Mouse (Mus musculus): ENCODE data around the gene Slc22a23. TPM values are rescaled to one million over a fixed set of nuclear protein-coding genes. Genes with fewer than 3 reads are reported as not detected.

Slc22a23 gene
- total RNA-seq, 1 experiment, result 5.9 TPM

GRCm38 (mm10) chr13:34226940-34227339 lies 118.0 kb downstream of the Slc22a23 start:
- in situ Hi-C loops (cut with MboI; ENCODE audit: low sequenced_read_pairs in 2 of 2, unreplicated experiment in 2 of 2), result no loop called here
- Histone ChIP-seq H3K9ac (ENCODE audit: insufficient read depth, low read depth, low read length, poor library complexity, severe bottlenecking) (no peak overlapping the region), H3K4me1 (ENCODE audit: control insufficient read depth in 2 of 2, insufficient read depth in 2 of 2, low read length in 2 of 2, poor library complexity in 1 of 2) (peaks cover 2 to 11% of the 10 kb centered on the region in 2 experiments; a peak in 3 of 4 replicates), H3K36me3 (ENCODE audit: control insufficient read depth, insufficient read depth, low read length, poor library complexity, severe bottlenecking) (no peaks in the 10 kb centered on the region), H3K9me3 (ENCODE audit: control insufficient read depth, insufficient read depth, low read depth, low read length) (no peaks in the 10 kb centered on the region), H3K4me3 (ENCODE audit: insufficient read depth in 1 of 2, low read depth in 1 of 2, low read length in 2 of 2, poor library complexity in 1 of 2, severe bottlenecking in 1 of 2) (no peak overlapping the region), H3K27ac (ENCODE audit: insufficient read depth, low read depth, low read length, poor library complexity, severe bottlenecking) (no peak overlapping the region)
- DNase-seq (ENCODE audit: low read depth, low spot score), result no peak
- TF ChIP-seq CHD2 (IDR thresholded peaks at IDR 0.05; ENCODE audit: low read depth, low read length) (no peak), MAFK (IDR thresholded peaks at IDR 0.05; ENCODE audit: insufficient read depth, low read depth, low read length) (no peak), ZC3H11A (IDR thresholded peaks at IDR 0.05; ENCODE audit: borderline replicate concordance, low read depth, low read length) (no peak), ZNF384 (IDR thresholded peaks at IDR 0.05; ENCODE audit: low read depth, low read length) (no peak), HCFC1 (IDR thresholded peaks at IDR 0.05; ENCODE audit: borderline replicate concordance, insufficient read depth, low read length) (no peak)

- in situ Hi-C loops (cut with MboI; ENCODE audit: low sequenced_read_pairs in 2 of 2, unreplicated experiment in 2 of 2), result no loop called here
Observed at GRCm38 (mm10) chr13:34222985-34223384, 122.0 kb downstream of the Slc22a23 start.

GRCm38 (mm10) chr13:34219728-34220127 lies 125.3 kb downstream of the Slc22a23 start:
- no peaks in the 10 kb centered on the region for H3K9me3 ChIP-seq (ENCODE audit: control insufficient read depth, insufficient read depth, low read depth, low read length)
- no peak overlapping the region for H3K27ac ChIP-seq (ENCODE audit: insufficient read depth, low read depth, low read length, poor library complexity, severe bottlenecking)
- H3K4me1 ChIP-seq (ENCODE audit: control insufficient read depth in 2 of 2, insufficient read depth in 2 of 2, low read length in 2 of 2, poor library complexity in 1 of 2), result no peaks in the 10 kb centered on the region
- no peak for DNase-seq (ENCODE audit: low read depth, low spot score)
- H3K4me3 ChIP-seq (ENCODE audit: insufficient read depth in 1 of 2, low read depth in 1 of 2, low read length in 2 of 2, poor library complexity in 1 of 2, severe bottlenecking in 1 of 2), result no peak overlapping the region
- no peaks in the 10 kb centered on the region for H3K36me3 ChIP-seq (ENCODE audit: control insufficient read depth, insufficient read depth, low read length, poor library complexity, severe bottlenecking)
- in situ Hi-C loops (cut with MboI; ENCODE audit: low sequenced_read_pairs in 2 of 2, unreplicated experiment in 2 of 2), result no loop called here
- no peak overlapping the region for H3K9ac ChIP-seq (ENCODE audit: insufficient read depth, low read depth, low read length, poor library complexity, severe bottlenecking)
- TF ChIP-seq CHD2 (IDR thresholded peaks at IDR 0.05; ENCODE audit: low read depth, low read length) (no peak), MAFK (IDR thresholded peaks at IDR 0.05; ENCODE audit: insufficient read depth, low read depth, low read length) (no peak), ZNF384 (IDR thresholded peaks at IDR 0.05; ENCODE audit: low read depth, low read length) (no peak), ZC3H11A (IDR thresholded peaks at IDR 0.05; ENCODE audit: borderline replicate concordance, low read depth, low read length) (no peak), HCFC1 (IDR thresholded peaks at IDR 0.05; ENCODE audit: borderline replicate concordance, insufficient read depth, low read length) (no peak)

More at GRCm38 (mm10) chr13:34222985-34223384, 122.0 kb downstream of the Slc22a23 start:
- Histone ChIP-seq H3K36me3 (ENCODE audit: control insufficient read depth, insufficient read depth, low read length, poor library complexity, severe bottlenecking) (no peaks in the 10 kb centered on the region), H3K4me1 (ENCODE audit: control insufficient read depth in 2 of 2, insufficient read depth in 2 of 2, low read length in 2 of 2, poor library complexity in 1 of 2) (peaks cover 1 to 4% of the 10 kb centered on the region in 2 experiments; a peak in 2 of 4 replicates), H3K9me3 (ENCODE audit: control insufficient read depth, insufficient read depth, low read depth, low read length) (no peaks in the 10 kb centered on the region), H3K27ac (ENCODE audit: insufficient read depth, low read depth, low read length, poor library complexity, severe bottlenecking) (no peak overlapping the region), H3K9ac (ENCODE audit: insufficient read depth, low read depth, low read length, poor library complexity, severe bottlenecking) (no peak overlapping the region), H3K4me3 (ENCODE audit: insufficient read depth in 1 of 2, low read depth in 1 of 2, low read length in 2 of 2, poor library complexity in 1 of 2, severe bottlenecking in 1 of 2) (no peak overlapping the region)
- DNase-seq (ENCODE audit: low read depth, low spot score), result no peak
- TF ChIP-seq CHD2 (IDR thresholded peaks at IDR 0.05; ENCODE audit: low read depth, low read length), result no peak
- TF ChIP-seq MAFK (IDR thresholded peaks at IDR 0.05; ENCODE audit: insufficient read depth, low read depth, low read length), result no peak
- no peak for TF ChIP-seq ZNF384 (IDR thresholded peaks at IDR 0.05; ENCODE audit: low read depth, low read length)
- no peak for TF ChIP-seq ZC3H11A (IDR thresholded peaks at IDR 0.05; ENCODE audit: borderline replicate concordance, low read depth, low read length)
- TF ChIP-seq HCFC1 (IDR thresholded peaks at IDR 0.05; ENCODE audit: borderline replicate concordance, insufficient read depth, low read length), result no peak

GRCm38 (mm10) chr13:34218776-34219175 lies 126.2 kb downstream of the Slc22a23 start:
- TF ChIP-seq CHD2 (IDR thresholded peaks at IDR 0.05; ENCODE audit: low read depth, low read length) (no peak), HCFC1 (IDR thresholded peaks at IDR 0.05; ENCODE audit: borderline replicate concordance, insufficient read depth, low read length) (no peak), ZC3H11A (IDR thresholded peaks at IDR 0.05; ENCODE audit: borderline replicate concordance, low read depth, low read length) (no peak), MAFK (IDR thresholded peaks at IDR 0.05; ENCODE audit: insufficient read depth, low read depth, low read length) (no peak), ZNF384 (IDR thresholded peaks at IDR 0.05; ENCODE audit: low read depth, low read length) (no peak)
- no peak overlapping the region for H3K4me3 ChIP-seq (ENCODE audit: insufficient read depth in 1 of 2, low read depth in 1 of 2, low read length in 2 of 2, poor library complexity in 1 of 2, severe bottlenecking in 1 of 2)
- H3K9ac ChIP-seq (ENCODE audit: insufficient read depth, low read depth, low read length, poor library complexity, severe bottlenecking), result no peak overlapping the region
- no peaks in the 10 kb centered on the region for H3K9me3 ChIP-seq (ENCODE audit: control insufficient read depth, insufficient read depth, low read depth, low read length)
- H3K36me3 ChIP-seq (ENCODE audit: control insufficient read depth, insufficient read depth, low read length, poor library complexity, severe bottlenecking), result no peaks in the 10 kb centered on the region
- no peak overlapping the region for H3K27ac ChIP-seq (ENCODE audit: insufficient read depth, low read depth, low read length, poor library complexity, severe bottlenecking)
- no peak for DNase-seq (ENCODE audit: low read depth, low spot score)
- in situ Hi-C loops (cut with MboI; ENCODE audit: low sequenced_read_pairs in 2 of 2, unreplicated experiment in 2 of 2), result no loop called here
- H3K4me1 ChIP-seq (ENCODE audit: control insufficient read depth in 2 of 2, insufficient read depth in 2 of 2, low read length in 2 of 2, poor library complexity in 1 of 2), result no peaks in the 10 kb centered on the region

GRCm38 (mm10) chr13:34214855-34215254 lies 130.1 kb downstream of the Slc22a23 start:
- in situ Hi-C loops (cut with MboI; ENCODE audit: low sequenced_read_pairs in 2 of 2, unreplicated experiment in 2 of 2), result no loop called here
- Histone ChIP-seq H3K9ac (ENCODE audit: insufficient read depth, low read depth, low read length, poor library complexity, severe bottlenecking) (no peak overlapping the region), H3K36me3 (ENCODE audit: control insufficient read depth, insufficient read depth, low read length, poor library complexity, severe bottlenecking) (no peaks in the 10 kb centered on the region), H3K27ac (ENCODE audit: insufficient read depth, low read depth, low read length, poor library complexity, severe bottlenecking) (no peak overlapping the region), H3K4me3 (ENCODE audit: insufficient read depth in 1 of 2, low read depth in 1 of 2, low read length in 2 of 2, poor library complexity in 1 of 2, severe bottlenecking in 1 of 2) (no peak overlapping the region), H3K9me3 (ENCODE audit: control insufficient read depth, insufficient read depth, low read depth, low read length) (no peaks in the 10 kb centered on the region), H3K4me1 (ENCODE audit: control insufficient read depth in 2 of 2, insufficient read depth in 2 of 2, low read length in 2 of 2, poor library complexity in 1 of 2) (no peaks in the 10 kb centered on the region)
- no peak for TF ChIP-seq CHD2 (IDR thresholded peaks at IDR 0.05; ENCODE audit: low read depth, low read length)
- TF ChIP-seq MAFK (IDR thresholded peaks at IDR 0.05; ENCODE audit: insufficient read depth, low read depth, low read length), result no peak
- no peak for TF ChIP-seq ZNF384 (IDR thresholded peaks at IDR 0.05; ENCODE audit: low read depth, low read length)
- no peak for TF ChIP-seq HCFC1 (IDR thresholded peaks at IDR 0.05; ENCODE audit: borderline replicate concordance, insufficient read depth, low read length)
- no peak for TF ChIP-seq ZC3H11A (IDR thresholded peaks at IDR 0.05; ENCODE audit: borderline replicate concordance, low read depth, low read length)
- DNase-seq (ENCODE audit: low read depth, low spot score), result no peak

All from ES-E14 (cell line).